Mouse (Mus musculus): ENCODE data around the gene Bicra. TPM values are rescaled to one million over a fixed set of nuclear protein-coding genes. Genes with fewer than 3 reads are reported as not detected.

Gene Bicra
- total and polyA plus RNA-seq, 2 experiments from 2014 or later: 3.8 to 6.2 TPM

GRCm38 (mm10) chr7:16009636-16010035 lies 38.1 kb downstream of the Bicra start:
- no peak for DNase-seq (ENCODE audit: low spot score)
- H3K9ac ChIP-seq (replicated peaks; ENCODE audit: low read length): no peak overlapping the region
- no peaks in the 10 kb centered on the region for H3K27me3 ChIP-seq (ENCODE audit: insufficient read depth, low read length)
- H3K9me3 ChIP-seq (ENCODE audit: low read length): no peaks in the 10 kb centered on the region
- H3K4me2 ChIP-seq (ENCODE audit: low read depth, low read length): no peak overlapping the region
- ATAC-seq: no peak
- H3K36me3 ChIP-seq (ENCODE audit: insufficient read depth, low read length): no peaks in the 10 kb centered on the region
- no peak overlapping the region for H3K27ac ChIP-seq
- no peak for TF ChIP-seq CTCF (IDR thresholded peaks at IDR 0.05; ENCODE audit: low read depth)
- 83% methylated on average over 7 of the region's 7 CpGs for WGBS
- no peak overlapping the region for H3K4me3 ChIP-seq (ENCODE audit: low read length)
- no peaks in the 10 kb centered on the region; the same call in 1 of the 2 replicates for H3K4me1 ChIP-seq (ENCODE audit: insufficient read depth, low read length)

GRCm38 (mm10) chr7:16005020-16005419 lies 42.7 kb downstream of the Bicra start:
- Histone ChIP-seq H3K9ac (replicated peaks; ENCODE audit: low read length) (no peak overlapping the region), H3K4me2 (ENCODE audit: low read depth, low read length) (no peak overlapping the region), H3K4me1 (ENCODE audit: insufficient read depth, low read length) (no peaks in the 10 kb centered on the region; the same call in 1 of the 2 replicates), H3K27me3 (ENCODE audit: insufficient read depth, low read length) (no peaks in the 10 kb centered on the region), H3K27ac (no peak overlapping the region), H3K36me3 (ENCODE audit: insufficient read depth, low read length) (no peaks in the 10 kb centered on the region), H3K4me3 (ENCODE audit: low read length) (no peak overlapping the region), H3K9me3 (ENCODE audit: low read length) (no peaks in the 10 kb centered on the region)
- 58% methylated on average over 3 of the region's 3 CpGs for WGBS
- ATAC-seq (peak; percentile 66; the same call in 1 of the 2 replicates), DNase-seq (ENCODE audit: low spot score) (no peak)
- no peak for TF ChIP-seq CTCF (IDR thresholded peaks at IDR 0.05; ENCODE audit: low read depth)

DNA sequence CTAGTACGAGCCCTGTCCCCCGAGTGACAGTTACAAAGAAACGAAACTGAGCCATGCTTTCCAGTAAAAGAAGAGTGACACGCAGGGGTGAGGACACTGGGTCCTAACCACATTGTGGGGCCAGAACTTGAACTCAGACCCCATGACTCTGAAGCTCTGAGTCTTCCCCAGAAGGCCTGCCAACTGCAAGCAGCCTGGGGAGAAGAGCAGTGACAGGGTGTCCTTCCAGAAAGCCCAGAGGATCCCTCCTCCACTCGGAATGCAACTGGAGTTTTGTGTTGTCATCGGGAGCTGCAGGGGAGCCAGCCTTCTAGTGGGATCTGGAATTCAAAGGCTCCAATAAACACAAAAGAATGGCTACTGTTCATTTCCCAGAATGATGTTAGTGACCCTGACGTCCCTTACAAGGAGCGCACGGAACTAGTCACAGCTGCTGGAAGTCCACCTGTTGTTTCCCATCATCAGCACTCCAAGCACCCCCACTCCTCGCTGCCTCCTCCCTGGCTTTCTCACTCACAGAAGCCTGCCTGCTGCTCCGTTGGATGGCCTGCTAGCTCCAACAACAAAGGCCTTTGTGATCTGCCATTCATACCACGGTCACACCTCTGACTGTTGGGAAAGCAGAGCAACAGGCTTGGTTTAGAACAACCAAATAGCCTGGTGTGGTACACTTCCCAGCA lies 43.4 kb downstream of the Bicra start:
- Histone ChIP-seq H3K4me1 (ENCODE audit: insufficient read depth, low read length) (no peaks in the 10 kb centered on the region; the same call in 1 of the 2 replicates), H3K4me2 (ENCODE audit: low read depth, low read length) (no peak overlapping the region), H3K9ac (replicated peaks; ENCODE audit: low read length) (no peak overlapping the region), H3K27me3 (ENCODE audit: insufficient read depth, low read length) (no peaks in the 10 kb centered on the region), H3K4me3 (ENCODE audit: low read length) (no peak overlapping the region), H3K36me3 (ENCODE audit: insufficient read depth, low read length) (no peaks in the 10 kb centered on the region), H3K27ac (no peak overlapping the region), H3K9me3 (ENCODE audit: low read length) (no peaks in the 10 kb centered on the region)
- TF ChIP-seq CTCF (IDR thresholded peaks at IDR 0.05; ENCODE audit: low read depth): no peak
- ATAC-seq: no peak
- WGBS: 40% methylated on average over 12 of the region's 12 CpGs
- DNase-seq (ENCODE audit: low spot score): no peak

DNA sequence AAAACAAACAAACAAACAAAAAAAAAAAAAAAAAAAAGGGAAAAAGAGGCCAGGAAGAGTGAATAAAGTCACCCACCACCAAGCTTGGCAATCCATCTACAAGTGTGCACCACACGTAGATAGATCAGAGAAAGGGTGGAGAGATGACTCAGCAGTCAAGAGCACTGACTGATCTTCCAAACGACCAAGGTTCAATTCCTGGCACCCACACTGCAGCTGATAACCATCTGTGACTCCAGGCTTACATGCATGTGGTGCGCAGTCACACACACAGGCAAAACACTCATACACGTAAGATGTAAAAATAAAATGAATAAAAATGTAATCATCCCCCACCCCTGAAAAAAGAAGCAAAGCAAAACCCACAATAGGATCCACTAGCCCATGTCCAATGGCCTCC lies 44.7 kb downstream of the Bicra start:
- Histone ChIP-seq H3K9ac (replicated peaks; ENCODE audit: low read length) (no peak overlapping the region), H3K4me2 (ENCODE audit: low read depth, low read length) (no peak overlapping the region), H3K4me3 (ENCODE audit: low read length) (no peak overlapping the region), H3K27me3 (ENCODE audit: insufficient read depth, low read length) (no peaks in the 10 kb centered on the region), H3K4me1 (ENCODE audit: insufficient read depth, low read length) (no peaks in the 10 kb centered on the region; the same call in 1 of the 2 replicates), H3K9me3 (ENCODE audit: low read length) (no peaks in the 10 kb centered on the region), H3K27ac (no peak overlapping the region), H3K36me3 (ENCODE audit: insufficient read depth, low read length) (no peaks in the 10 kb centered on the region)
- ATAC-seq (no peak), DNase-seq (ENCODE audit: low spot score) (no peak)
- WGBS: 78% methylated on average over 4 of the region's 4 CpGs
- no peak for TF ChIP-seq CTCF (IDR thresholded peaks at IDR 0.05; ENCODE audit: low read depth)

DNA sequence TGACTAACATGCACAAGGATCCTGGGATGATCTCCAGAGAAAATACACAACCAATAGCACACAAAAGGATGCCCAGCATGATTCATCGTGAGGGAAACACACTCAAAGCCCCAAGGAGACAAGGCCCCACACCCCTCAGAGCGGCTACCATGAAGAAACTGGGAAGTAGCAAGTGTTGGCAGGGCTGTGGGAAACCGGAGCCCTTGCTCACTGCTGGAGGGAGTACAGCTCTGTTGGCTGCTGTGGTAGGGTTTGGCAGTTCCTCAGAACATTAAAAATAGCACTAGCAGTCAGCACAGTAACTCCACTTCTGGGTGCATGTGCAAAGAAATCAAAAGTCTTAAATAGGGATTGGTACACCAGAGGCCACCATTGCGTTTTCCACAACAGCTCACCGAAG lies 45.5 kb downstream of the Bicra start:
- Histone ChIP-seq H3K36me3 (ENCODE audit: insufficient read depth, low read length) (peaks cover under 1% of the 10 kb centered on the region; the same call in 1 of the 2 replicates), H3K4me1 (ENCODE audit: insufficient read depth, low read length) (no peaks in the 10 kb centered on the region; the same call in 1 of the 2 replicates), H3K4me2 (ENCODE audit: low read depth, low read length) (no peak overlapping the region), H3K9me3 (ENCODE audit: low read length) (no peaks in the 10 kb centered on the region), H3K4me3 (ENCODE audit: low read length) (no peak overlapping the region), H3K9ac (replicated peaks; ENCODE audit: low read length) (no peak overlapping the region), H3K27ac (no peak overlapping the region; the same call in 1 of the 2 replicates), H3K27me3 (ENCODE audit: insufficient read depth, low read length) (no peaks in the 10 kb centered on the region)
- 66% methylated on average over 5 of the region's 5 CpGs for WGBS
- TF ChIP-seq CTCF (IDR thresholded peaks at IDR 0.05; ENCODE audit: low read depth): no peak
- DNase-seq (ENCODE audit: low spot score) (peak; percentile 37), ATAC-seq (no peak)

GRCm38 (mm10) chr7:16001691-16002090 lies 46.0 kb downstream of the Bicra start:
- Histone ChIP-seq H3K4me1 (ENCODE audit: insufficient read depth, low read length) (no peaks in the 10 kb centered on the region; the same call in 1 of the 2 replicates), H3K9ac (replicated peaks; ENCODE audit: low read length) (no peak overlapping the region), H3K9me3 (ENCODE audit: low read length) (no peaks in the 10 kb centered on the region), H3K27me3 (ENCODE audit: insufficient read depth, low read length) (no peaks in the 10 kb centered on the region), H3K4me3 (ENCODE audit: low read length) (no peak overlapping the region), H3K36me3 (ENCODE audit: insufficient read depth, low read length) (peaks cover 5% of the 10 kb centered on the region; the same call in 1 of the 2 replicates), H3K4me2 (ENCODE audit: low read depth, low read length) (no peak overlapping the region), H3K27ac (no peak overlapping the region; the same call in 1 of the 2 replicates)
- ATAC-seq (no peak), DNase-seq (ENCODE audit: low spot score) (no peak)
- 100% methylated on average over 1 of the region's 1 CpGs for WGBS
- no peak for TF ChIP-seq CTCF (IDR thresholded peaks at IDR 0.05; ENCODE audit: low read depth)

- no peak overlapping the region for H3K4me2 ChIP-seq (ENCODE audit: low read depth, low read length)
- H3K27ac ChIP-seq: no peak overlapping the region
- ATAC-seq (no peak), DNase-seq (ENCODE audit: low spot score) (no peak)
- no peaks in the 10 kb centered on the region for H3K27me3 ChIP-seq (ENCODE audit: insufficient read depth, low read length)
- H3K36me3 ChIP-seq (ENCODE audit: insufficient read depth, low read length): peaks cover 30% of the 10 kb centered on the region
- TF ChIP-seq CTCF (IDR thresholded peaks at IDR 0.05; ENCODE audit: low read depth): no peak
- H3K9me3 ChIP-seq (ENCODE audit: low read length): no peaks in the 10 kb centered on the region
- H3K4me3 ChIP-seq (ENCODE audit: low read length): no peak overlapping the region
- WGBS: 92% methylated on average over 4 of the region's 4 CpGs
- H3K4me1 ChIP-seq (ENCODE audit: insufficient read depth, low read length): no peaks in the 10 kb centered on the region
- H3K9ac ChIP-seq (replicated peaks; ENCODE audit: low read length): no peak overlapping the region
Observed at GRCm38 (mm10) chr7:15993789-15994188, 53.9 kb downstream of the Bicra start.

Measured in hindbrain, postnatal 0 days (tissue).